Mouse (Mus musculus): ENCODE results near the gene Nfkbib. TPM values are rescaled to one million over a fixed set of nuclear protein-coding genes. Genes with fewer than 3 reads are reported as not detected.
A peak's percentile ranks its signal among the peaks of the same experiment; 100 is the strongest.

The Nfkbib gene
- polyA plus RNA-seq, 1 experiment, result 34.0 TPM

DNA sequence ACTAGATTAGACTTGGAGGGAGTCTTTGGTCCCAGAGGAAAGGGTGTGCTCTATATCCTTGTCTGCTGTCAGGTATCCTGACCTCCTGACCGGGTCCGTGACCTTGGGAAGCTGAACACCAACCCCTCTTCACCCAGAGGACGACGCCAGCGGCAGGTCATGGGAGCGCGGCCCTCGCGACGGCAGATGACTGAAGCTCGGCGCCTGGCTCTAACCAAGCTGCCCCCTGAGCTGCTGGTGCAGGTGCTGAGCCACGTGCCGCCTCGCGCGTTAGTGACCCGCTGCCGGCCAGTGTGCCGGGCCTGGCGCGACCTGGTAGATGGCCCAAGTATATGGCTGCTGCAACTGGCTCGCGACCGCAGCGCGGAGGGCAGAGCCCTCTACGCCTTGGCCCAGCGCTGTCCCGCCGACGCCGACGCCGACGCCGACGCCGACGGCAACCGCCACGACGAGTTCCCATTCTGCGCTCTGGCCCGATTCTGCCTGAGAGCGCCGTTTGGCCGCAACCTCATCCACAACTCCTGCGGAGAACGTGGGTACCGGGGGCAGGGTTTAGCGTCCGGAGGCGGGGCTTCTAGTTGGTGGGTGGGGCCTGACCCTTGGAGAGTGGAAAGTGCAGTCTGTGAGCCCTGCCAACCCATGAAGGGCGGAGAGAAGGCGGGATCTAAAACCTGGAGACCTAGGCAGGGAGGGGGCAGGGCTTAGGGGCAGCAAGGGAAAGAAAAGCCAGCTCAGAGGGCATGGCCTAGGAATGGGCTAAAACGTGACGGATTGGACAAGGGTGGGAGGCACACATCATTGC, 34.8 kb downstream of the Nfkbib start:
- Histone ChIP-seq H3K27ac (ENCODE audit: insufficient read depth, low read length) (no peak overlapping the region), H3K4me1 (ENCODE audit: control insufficient read depth, insufficient read depth, low read length) (peaks cover 5% of the 10 kb centered on the region; the same call in 1 of the 2 replicates), H3K4me3 (ENCODE audit: insufficient read depth, low read length) (0 out of 2 replicates have a peak overlapping the region, but pooled peaks have one; percentile 4)
- TF ChIP-seq CTCF (IDR thresholded peaks at IDR 0.05; ENCODE audit: extremely low read depth, insufficient read depth, low read length) (no peak), POLR2A (IDR thresholded peaks at IDR 0.05; ENCODE audit: extremely low read depth, insufficient read depth, low read length) (no peak)

GRCm38 (mm10) chr7:28727649-28728340, 39.5 kb downstream of the Nfkbib start:
- Histone ChIP-seq H3K4me1 (ENCODE audit: control insufficient read depth, insufficient read depth, low read length) (peaks cover 5% of the 10 kb centered on the region; the same call in 1 of the 2 replicates), H3K27ac (ENCODE audit: insufficient read depth, low read length) (peak overlapping the region; percentile 27; the same call in 1 of the 2 replicates), H3K4me3 (ENCODE audit: insufficient read depth, low read length) (no peak overlapping the region)
- TF ChIP-seq POLR2A (IDR thresholded peaks at IDR 0.05; ENCODE audit: extremely low read depth, insufficient read depth, low read length), result no peak
- TF ChIP-seq CTCF (IDR thresholded peaks at IDR 0.05; ENCODE audit: extremely low read depth, insufficient read depth, low read length), result peak; percentile 33; the same call in 1 of the 2 replicates

DNA sequence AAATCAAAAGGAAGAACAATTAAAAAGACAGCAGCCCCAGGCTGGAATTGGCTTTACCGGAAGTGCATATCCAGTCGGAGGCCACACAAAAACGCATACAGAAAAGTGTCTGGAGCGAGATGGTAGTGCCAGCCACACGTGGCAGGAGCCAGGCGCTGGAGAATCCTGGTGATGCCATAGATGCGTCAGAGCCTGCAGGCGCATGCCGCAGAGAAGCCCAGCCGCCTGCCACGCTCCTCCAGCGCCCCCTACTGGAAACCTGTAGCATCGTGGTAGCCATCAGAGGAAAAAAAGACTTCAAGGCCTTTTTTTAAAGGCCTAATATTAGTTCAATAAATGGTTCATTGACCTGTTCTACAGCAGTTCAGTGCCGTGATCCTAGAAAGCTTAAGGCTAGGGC, 40.7 kb downstream of the Nfkbib start:
- TF ChIP-seq POLR2A (IDR thresholded peaks at IDR 0.05; ENCODE audit: extremely low read depth, insufficient read depth, low read length) (peak; percentile 17; the same call in 1 of the 2 replicates), CTCF (IDR thresholded peaks at IDR 0.05; ENCODE audit: extremely low read depth, insufficient read depth, low read length) (peak; percentile 81)
- Histone ChIP-seq H3K27ac (ENCODE audit: insufficient read depth, low read length) (no peak overlapping the region), H3K4me1 (ENCODE audit: control insufficient read depth, insufficient read depth, low read length) (peaks cover 5% of the 10 kb centered on the region; the same call in 1 of the 2 replicates), H3K4me3 (ENCODE audit: insufficient read depth, low read length) (no peak overlapping the region)

- H3K4me1 ChIP-seq (ENCODE audit: control insufficient read depth, insufficient read depth, low read length), result peaks cover 5% of the 10 kb centered on the region; the same call in 1 of the 2 replicates
- no peak for TF ChIP-seq POLR2A (IDR thresholded peaks at IDR 0.05; ENCODE audit: extremely low read depth, insufficient read depth, low read length)
Observed at GRCm38 (mm10) chr7:28724613-28725012, 42.7 kb downstream of the Nfkbib start.

GRCm38 (mm10) chr7:28722079-28722478, 45.2 kb downstream of the Nfkbib start:
- Histone ChIP-seq H3K4me3 (ENCODE audit: insufficient read depth, low read length) (no peak overlapping the region), H3K4me1 (ENCODE audit: control insufficient read depth, insufficient read depth, low read length) (no peaks in the 10 kb centered on the region), H3K27ac (ENCODE audit: insufficient read depth, low read length) (no peak overlapping the region)
- TF ChIP-seq CTCF (IDR thresholded peaks at IDR 0.05; ENCODE audit: extremely low read depth, insufficient read depth, low read length) (0 out of 2 replicates have a peak, but pooled peaks have one; percentile 5), POLR2A (IDR thresholded peaks at IDR 0.05; ENCODE audit: extremely low read depth, insufficient read depth, low read length) (no peak)

More at GRCm38 (mm10) chr7:28724613-28725012, 42.7 kb downstream of the Nfkbib start:
- no peak overlapping the region for H3K27ac ChIP-seq (ENCODE audit: insufficient read depth, low read length)
- H3K4me3 ChIP-seq (ENCODE audit: insufficient read depth, low read length), result no peak overlapping the region

GRCm38 (mm10) chr7:28720753-28721537, 46.4 kb downstream of the Nfkbib start:
- H3K27ac ChIP-seq (ENCODE audit: insufficient read depth, low read length), result no peak overlapping the region
- H3K4me3 ChIP-seq (ENCODE audit: insufficient read depth, low read length), result no peak overlapping the region
- no peak for TF ChIP-seq POLR2A (IDR thresholded peaks at IDR 0.05; ENCODE audit: extremely low read depth, insufficient read depth, low read length)
- no peak for TF ChIP-seq CTCF (IDR thresholded peaks at IDR 0.05; ENCODE audit: extremely low read depth, insufficient read depth, low read length)
- H3K4me1 ChIP-seq (ENCODE audit: control insufficient read depth, insufficient read depth, low read length), result no peaks in the 10 kb centered on the region

- TF ChIP-seq CTCF (IDR thresholded peaks at IDR 0.05; ENCODE audit: extremely low read depth, insufficient read depth, low read length) (no peak), POLR2A (IDR thresholded peaks at IDR 0.05; ENCODE audit: extremely low read depth, insufficient read depth, low read length) (no peak)
- Histone ChIP-seq H3K27ac (ENCODE audit: insufficient read depth, low read length) (no peak overlapping the region), H3K4me1 (ENCODE audit: control insufficient read depth, insufficient read depth, low read length) (no peaks in the 10 kb centered on the region), H3K4me3 (ENCODE audit: insufficient read depth, low read length) (no peak overlapping the region)
Observed at GRCm38 (mm10) chr7:28719650-28720049, 47.7 kb downstream of the Nfkbib start.

DNA sequence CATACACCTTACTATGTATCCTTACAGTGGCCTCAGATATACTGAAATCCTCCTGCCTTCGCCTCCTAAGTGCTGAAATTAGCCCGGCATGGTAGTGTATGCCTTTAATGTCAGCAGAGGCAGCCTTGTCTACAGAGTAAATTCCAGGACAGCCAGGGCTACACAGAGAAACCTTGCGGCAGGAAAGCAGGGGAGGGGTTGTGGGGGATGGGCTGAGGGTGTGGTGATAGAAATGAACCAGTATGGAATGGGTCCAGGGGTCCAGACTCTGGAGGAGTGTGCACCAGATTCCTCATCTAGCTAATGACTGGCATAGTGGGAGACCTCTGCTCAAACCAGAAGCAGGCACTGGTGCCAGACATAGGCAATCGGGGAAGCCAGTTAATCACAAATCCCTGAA, 48.2 kb downstream of the Nfkbib start:
- no peaks in the 10 kb centered on the region; the same call in none of the 2 replicates for H3K4me1 ChIP-seq (ENCODE audit: control insufficient read depth, insufficient read depth, low read length)
- H3K4me3 ChIP-seq (ENCODE audit: insufficient read depth, low read length), result no peak overlapping the region
- H3K27ac ChIP-seq (ENCODE audit: insufficient read depth, low read length), result no peak overlapping the region
- TF ChIP-seq CTCF (IDR thresholded peaks at IDR 0.05; ENCODE audit: extremely low read depth, insufficient read depth, low read length), result no peak
- no peak for TF ChIP-seq POLR2A (IDR thresholded peaks at IDR 0.05; ENCODE audit: extremely low read depth, insufficient read depth, low read length)

- no peak for TF ChIP-seq POLR2A (IDR thresholded peaks at IDR 0.05; ENCODE audit: extremely low read depth, insufficient read depth, low read length)
- no peak for TF ChIP-seq CTCF (IDR thresholded peaks at IDR 0.05; ENCODE audit: extremely low read depth, insufficient read depth, low read length)
- H3K4me3 ChIP-seq (ENCODE audit: insufficient read depth, low read length), result no peak overlapping the region
- no peaks in the 10 kb centered on the region; the same call in none of the 2 replicates for H3K4me1 ChIP-seq (ENCODE audit: control insufficient read depth, insufficient read depth, low read length)
- no peak overlapping the region for H3K27ac ChIP-seq (ENCODE audit: insufficient read depth, low read length)
Observed at GRCm38 (mm10) chr7:28717726-28718125, 49.6 kb downstream of the Nfkbib start.

All from cortical plate, adult 2 months (tissue).